Mouse (Mus musculus) cortical plate, adult 2 months (tissue): Measurements from ENCODE around the gene Hsd17b1.

Source experiments
- CTCF ChIP-seq: fragments of 200-500 bp; IDR thresholded peaks from 2 replicates; pipeline ENCODE4 v1.5.1; 2011; ENCODE audit warnings: mild to moderate bottlenecking, control low read depth, low read length; ENCODE audit not compliant: insufficient read depth; ENCODE audit errors: extremely low read depth
- POLR2A ChIP-seq: fragments of 200-500 bp; IDR thresholded peaks from 2 replicates; pipeline ENCODE4 v1.6.1; 2011; ENCODE audit warnings: mild to moderate bottlenecking, low read length, control low read depth; ENCODE audit not compliant: insufficient read depth; ENCODE audit errors: extremely low read depth

GRCm38 (mm10) chr11:101064462-101064861 is 13.7 kb upstream of the Hsd17b1 start:
- TF ChIP-seq CTCF (no peak), POLR2A (no peak)
